Mouse (Mus musculus): ENCODE results near the gene Iqca.

DNA sequence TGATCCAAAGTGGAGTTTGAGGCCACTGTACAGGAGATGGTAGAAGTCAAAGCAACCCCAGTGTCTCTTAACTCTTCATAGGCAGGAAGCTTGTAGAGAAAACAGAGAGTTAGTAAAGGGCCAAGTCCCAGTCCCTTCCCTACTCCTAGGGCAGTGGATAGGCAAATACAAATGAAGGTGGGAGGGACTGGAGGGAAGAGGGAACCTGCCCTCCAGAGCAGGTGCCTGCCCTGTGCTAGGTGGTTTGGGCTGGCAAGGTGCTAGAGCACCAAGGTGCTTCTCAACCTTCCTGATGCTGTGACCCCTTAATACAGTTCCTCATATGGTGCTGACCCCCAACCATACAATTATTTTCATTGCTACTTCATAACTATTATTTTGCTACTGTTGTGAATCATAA, 24.4 kb upstream of the Iqca start:
- no peak for TF ChIP-seq CTCF (conservative IDR thresholded peaks at IDR 0.05; ENCODE audit: insufficient read depth, insufficient read length, low read depth, low read length)
- no peak for TF ChIP-seq POLR2A (IDR thresholded peaks at IDR 0.05; ENCODE audit: low read depth, low read length)

Measured in kidney, adult 2 months (tissue).